11 mouse cellular contexts compared by ENCODE assay signal in the genomic region with DNA sequence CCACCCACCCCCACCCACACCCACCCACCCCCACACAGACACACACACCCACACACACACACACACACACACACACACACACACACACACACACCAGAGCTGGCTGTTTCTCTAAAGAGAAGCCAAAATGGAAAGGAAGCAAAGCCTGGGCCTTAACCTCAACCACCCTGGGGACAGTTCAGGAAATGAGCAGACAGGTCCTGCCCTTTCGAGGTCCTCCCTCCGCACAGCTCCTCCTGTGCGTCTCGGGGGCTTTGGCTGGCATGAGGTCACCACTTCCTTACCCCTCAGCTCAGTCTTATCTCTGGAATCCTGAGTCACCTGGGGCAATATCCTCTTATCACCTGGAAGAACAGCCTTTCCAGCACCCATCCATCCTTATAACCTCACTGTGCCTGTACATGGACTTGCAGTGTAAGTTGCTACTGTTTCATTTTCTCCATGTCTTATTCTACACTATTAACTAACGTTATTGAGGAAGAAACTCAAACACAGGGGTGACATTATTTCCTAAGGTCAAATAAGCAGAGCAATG. TPM values are rescaled to one million over a fixed set of nuclear protein-coding genes. Genes with fewer than 3 reads are reported as not detected.
DNase-seq lines count a peak whose midpoint lies in the region; ATAC-seq and TF ChIP-seq lines count a peak whose summit lies in the region.
"Had no signal": no experiment of that assay in that cellular context is flagged by ENCODE, and none has a peak within 500 bp of the region (broad histone marks: within the 10 kb centered on the region; RNA-seq: fewer than 3 reads in every experiment).

No protein-coding gene starts in this region.

- H3K27ac ChIP-seq in layer of hippocampus, adult 2 months = 0 out of 2 replicates have a peak overlapping the region, but pooled peaks have one; percentile 8
- no peak overlapping the region for H3K27ac ChIP-seq in intestine, postnatal 0 days (ENCODE audit: low read depth, low read length)
- H3K27ac ChIP-seq: hindbrain, postnatal 0 days had no signal

- no peaks in the 10 kb centered on the region for H3K9me3 ChIP-seq in intestine, postnatal 0 days (ENCODE audit: control insufficient read depth)

- peak overlapping the region; percentile 9; the same call in 1 of the 2 replicates for H3K4me2 ChIP-seq in intestine, postnatal 0 days (replicated peaks; ENCODE audit: low read depth)

- H3K36me3 ChIP-seq in intestine, postnatal 0 days (ENCODE audit: control insufficient read depth, insufficient read depth) = no peaks in the 10 kb centered on the region; the same call in 1 of the 2 replicates
- H3K36me3 ChIP-seq in splenic B cell, adult 2 months (ENCODE audit: control insufficient read depth, insufficient read depth, low read length, poor library complexity, severe bottlenecking) = no peaks in the 10 kb centered on the region

- TF ChIP-seq CTCF in layer of hippocampus, adult 2 months (conservative IDR thresholded peaks at IDR 0.05) = no peak
- TF ChIP-seq CTCF in intestine, postnatal 0 days (IDR thresholded peaks at IDR 0.05; ENCODE audit: low read depth) = no peak

- H3K27me3 ChIP-seq in intestine, postnatal 0 days (replicated peaks; ENCODE audit: control insufficient read depth, insufficient read depth, low read length) = no peaks in the 10 kb centered on the region
- no peaks in the 10 kb centered on the region for H3K27me3 ChIP-seq in splenic B cell, adult 2 months (ENCODE audit: control insufficient read depth, insufficient read depth, low read length, poor library complexity, severe bottlenecking)

- H3K4me3 ChIP-seq in layer of hippocampus, adult 2 months = no peak overlapping the region
- H3K4me3 ChIP-seq in intestine, postnatal 0 days (ENCODE audit: low read depth, low read length) = no peak overlapping the region

- peaks cover 10% of the 10 kb centered on the region; the same call in 1 of the 2 replicates for H3K4me1 ChIP-seq in intestine, postnatal 0 days (replicated peaks; ENCODE audit: control insufficient read depth, insufficient read depth, low read length)

- no peak for DNase-seq in layer of hippocampus, adult 2 months (ENCODE audit: low spot score in 2 of 2)
- no peak for DNase-seq in layer of hippocampus, adult 11-12 months (ENCODE audit: low spot score)
- DNase-seq in T-cell, adult 2 months (ENCODE audit: low spot score) = peak; percentile 44
- DNase-seq in splenic B cell, adult 2 months (ENCODE audit: low read depth, low spot score) = peak; percentile 78
- DNase-seq in layer of hippocampus, postnatal 25 days (ENCODE audit: extremely low spot score in 1 of 2, low spot score in 1 of 2) = no peak
- DNase-seq in neural tube, embryonic 10.5 days (ENCODE audit: extremely low spot score, low spot score) = no peak
- DNase-seq: cerebellum, postnatal 14 days; layer of hippocampus, adult 9-11 months; retina, postnatal 1 day had no signal

- WGBS in intestine, postnatal 0 days = 21% methylated on average over 5 of the region's 5 CpGs

- peak; percentile 75 for ATAC-seq in intestine, postnatal 0 days
- ATAC-seq: hindbrain, postnatal 0 days had no signal

- H3K9ac ChIP-seq in intestine, postnatal 0 days (ENCODE audit: low read depth, low read length) = no peak overlapping the region

RNA-seq across cellular contexts. Expression of a gene that starts 56.1 kb away (rescaled TPM):
- 10 to 100 TPM; 47.5 to 53.2 TPM for total RNA-seq in layer of hippocampus, adult 2 months (2021)
- polyA plus RNA-seq in intestine, postnatal 0 days (2015; fragmentation: Nextera tagmentation; extraction: Ambion mirVana) = 9.3 and 9.8 TPM in 2 replicates
- total RNA-seq in layer of hippocampus, postnatal 25 days (2021) = 10 to 100 TPM; 39.5 to 46.7 TPM

Comparison
In these comparisons a context has a peak if more than half of its experiments do, and no peak if none do; other contexts are left out.
1. DNase-seq: peak in T-cell, adult 2 months (single experiment) and splenic B cell, adult 2 months (single experiment); none in layer of hippocampus, adult 2 months (0 of 2), layer of hippocampus, adult 11-12 months (single experiment), layer of hippocampus, postnatal 25 days (0 of 2) and neural tube, embryonic 10.5 days (single experiment).